Mouse (Mus musculus) ES-Bruce4 (cell line): ENCODE measurements around the gene Gm9507. TPM values are rescaled to one million over a fixed set of nuclear protein-coding genes. Genes with fewer than 3 reads are reported as not detected.

Experiments
- H3K27ac ChIP-seq: 2 replicates; pipeline ENCODE4 v1.5.1; 2012; ENCODE audit warnings: low read length, inconsistent platforms; ENCODE audit not compliant: insufficient read depth
- H3K27me3 ChIP-seq: 2 replicates; pipeline ENCODE4 v1.6.1; 2012; ENCODE audit warnings: mild to moderate bottlenecking, low read length, inconsistent platforms; ENCODE audit not compliant: control insufficient read depth, poor library complexity, insufficient read depth, severe bottlenecking
- H3K36me3 ChIP-seq: 2 replicates; pipeline ENCODE4 v1.6.1; 2012; ENCODE audit warnings: inconsistent platforms, mild to moderate bottlenecking, low read length, moderate library complexity; ENCODE audit not compliant: control insufficient read depth, poor library complexity, insufficient read depth, severe bottlenecking
- H3K4me1 ChIP-seq: one replicate; pipeline ENCODE4 v1.8.1; 2011; ENCODE audit warnings: low read length; ENCODE audit not compliant: control insufficient read depth, insufficient read depth
- H3K4me3 ChIP-seq: 2 replicates; pipeline ENCODE4 v1.5.1; 2011; ENCODE audit warnings: low read depth, mild to moderate bottlenecking, low read length
- H3K9ac ChIP-seq: 2 replicates; pipeline ENCODE4 v1.6.1; 2012; ENCODE audit warnings: low read depth, mild to moderate bottlenecking, inconsistent platforms; ENCODE audit not compliant: poor library complexity, severe bottlenecking
- H3K9me3 ChIP-seq: replicated peaks from 2 replicates; pipeline ENCODE4 v1.6.1; 2012; ENCODE audit warnings: mild to moderate bottlenecking, low read length, inconsistent platforms; ENCODE audit not compliant: control insufficient read depth, poor library complexity, insufficient read depth, severe bottlenecking
- CTCF ChIP-seq: IDR thresholded peaks from one replicate; pipeline ENCODE4 v1.8.1; 2011; ENCODE audit warnings: low read depth, low read length
- EP300 ChIP-seq: IDR thresholded peaks from 2 replicates; pipeline ENCODE4 v1.6.1; 2011; ENCODE audit warnings: low read depth, low read length; ENCODE audit not compliant: insufficient read depth
- POLR2A ChIP-seq: IDR thresholded peaks from one replicate; pipeline ENCODE4 v1.8.1; 2011; ENCODE audit warnings: low read length; ENCODE audit not compliant: insufficient read depth
- polyA plus RNA-seq: library from polyadenylated mRNA; stranded (reverse); fragments of >200 nt; gene quantifications from 2 replicates; pipeline ENCODE4 v1.2.4, GENCODE M21; 2011; ENCODE audit warnings: low read depth; ENCODE audit not compliant: missing spikeins, insufficient read depth, insufficient read length

Gene Gm9507
- polyA plus RNA-seq, 1 experiment: not detected

DNA sequence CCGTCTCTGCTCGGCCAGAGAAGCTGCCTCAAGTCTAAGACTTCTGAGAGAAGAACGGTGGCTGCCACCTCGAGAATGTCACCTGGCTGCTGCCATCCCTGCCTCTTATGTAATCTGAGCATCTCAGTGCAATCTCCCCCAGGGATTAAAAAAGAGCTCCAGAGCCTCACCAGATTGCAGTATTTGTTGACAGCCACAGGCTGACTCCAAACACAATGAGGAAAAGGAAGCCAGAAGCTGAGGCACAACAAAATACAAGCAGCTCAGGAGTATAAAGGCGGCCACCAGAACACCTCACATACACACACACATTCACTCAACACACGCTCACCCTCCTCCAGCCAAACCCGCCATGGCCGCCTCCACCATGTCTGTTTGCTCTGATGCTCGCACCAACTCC lies 24.0 kb upstream of the Gm9507 start, which contains the start of gene Krtap10-10:
Gene Krtap10-10, plus strand, starts transcription at position 301 of the 400 bp plus-strand sequence.
- no peaks in the 10 kb centered on the region for H3K4me1 ChIP-seq
- TF ChIP-seq CTCF: no peak
- no peak for TF ChIP-seq EP300
- no peak for TF ChIP-seq POLR2A
- H3K27me3 ChIP-seq: no peaks in the 10 kb centered on the region
- no peak within 1 kb of the TSS for H3K9ac ChIP-seq
- no peaks in the 10 kb centered on the region for H3K9me3 ChIP-seq
- no peaks in the 10 kb centered on the region for H3K36me3 ChIP-seq
- H3K27ac ChIP-seq: no peak within 1 kb of the TSS
- H3K4me3 ChIP-seq: peak within 1 kb of the TSS; percentile 43

DNA sequence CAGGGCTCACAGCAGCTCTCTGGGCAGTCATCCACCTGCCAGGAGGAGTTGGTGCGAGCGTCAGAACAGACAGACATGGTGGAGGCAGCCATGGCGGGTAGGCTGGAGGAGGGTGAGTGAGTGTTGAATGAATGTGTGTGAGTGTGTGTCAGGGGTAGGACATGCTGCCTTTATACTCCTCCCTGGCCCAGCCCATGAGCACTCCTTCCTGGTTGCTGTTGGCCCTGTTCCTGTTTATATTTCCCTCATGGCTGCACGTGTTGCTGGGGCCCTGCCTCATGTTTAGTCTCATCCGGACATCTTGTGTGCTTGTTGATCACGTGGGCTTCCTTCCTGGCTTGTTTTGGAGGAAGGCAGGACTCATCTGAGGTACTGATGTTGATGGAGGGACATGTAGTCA lies 15.3 kb upstream of the Gm9507 start, which contains the start of gene Krtap10-4:
Gene Krtap10-4, minus strand, starts transcription at position 145 of the 400 bp plus-strand sequence.
- no peaks in the 10 kb centered on the region for H3K4me1 ChIP-seq
- H3K36me3 ChIP-seq: no peaks in the 10 kb centered on the region
- no peak within 1 kb of the TSS for H3K27ac ChIP-seq
- H3K9me3 ChIP-seq: no peaks in the 10 kb centered on the region
- no peaks in the 10 kb centered on the region for H3K27me3 ChIP-seq
- no peak for TF ChIP-seq CTCF
- TF ChIP-seq POLR2A: no peak
- no peak for TF ChIP-seq EP300
- H3K9ac ChIP-seq: no peak within 1 kb of the TSS
- H3K4me3 ChIP-seq: no peak within 1 kb of the TSS

DNA sequence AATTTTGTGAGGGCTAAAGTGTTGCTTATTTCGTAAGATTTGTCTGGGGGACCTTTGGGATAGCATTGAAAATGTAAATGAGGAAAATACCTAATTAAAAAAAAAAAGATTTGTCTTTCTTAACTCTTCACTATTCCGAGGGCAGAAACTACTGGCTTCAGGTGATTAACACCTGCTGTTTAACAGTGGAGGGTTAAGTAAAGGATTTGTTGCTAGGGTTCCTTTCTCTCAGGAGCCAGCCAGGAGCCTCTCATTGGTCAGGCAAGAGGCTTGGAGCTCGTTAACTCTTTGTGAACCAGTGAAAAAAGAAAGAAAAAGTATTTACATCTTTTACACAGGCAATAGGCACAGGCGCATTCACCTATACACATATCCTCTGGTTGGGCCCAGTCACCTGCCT lies 7.6 kb upstream of the Gm9507 start:
- Histone ChIP-seq H3K27ac (no peak overlapping the region), H3K9me3 (no peaks in the 10 kb centered on the region), H3K27me3 (no peaks in the 10 kb centered on the region), H3K4me3 (no peak overlapping the region), H3K4me1 (no peaks in the 10 kb centered on the region), H3K36me3 (no peaks in the 10 kb centered on the region), H3K9ac (no peak overlapping the region)
- TF ChIP-seq CTCF: no peak
- TF ChIP-seq POLR2A: no peak
- no peak for TF ChIP-seq EP300

DNA sequence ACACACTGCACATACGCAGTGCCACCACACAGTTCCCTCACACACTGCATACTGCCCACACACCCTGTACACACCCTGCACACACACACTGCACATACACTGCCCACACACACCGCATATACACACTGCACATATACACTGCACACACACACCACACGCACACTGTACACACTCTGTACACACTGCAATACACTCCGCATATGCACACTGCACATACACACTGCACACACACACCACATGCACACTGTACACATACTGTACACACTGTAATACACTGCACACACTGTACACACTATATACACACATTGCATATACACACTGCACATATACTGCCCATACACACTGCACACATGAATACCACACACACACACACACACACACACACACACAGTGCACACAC lies 6.9 kb upstream of the Gm9507 start:
- TF ChIP-seq EP300 (no peak), POLR2A (no peak), CTCF (no peak)
- no peak overlapping the region for H3K27ac ChIP-seq
- no peak overlapping the region for H3K9ac ChIP-seq
- H3K4me3 ChIP-seq: no peak overlapping the region
- H3K9me3 ChIP-seq: no peaks in the 10 kb centered on the region
- no peaks in the 10 kb centered on the region for H3K36me3 ChIP-seq
- H3K27me3 ChIP-seq: no peaks in the 10 kb centered on the region
- H3K4me1 ChIP-seq: no peaks in the 10 kb centered on the region

DNA sequence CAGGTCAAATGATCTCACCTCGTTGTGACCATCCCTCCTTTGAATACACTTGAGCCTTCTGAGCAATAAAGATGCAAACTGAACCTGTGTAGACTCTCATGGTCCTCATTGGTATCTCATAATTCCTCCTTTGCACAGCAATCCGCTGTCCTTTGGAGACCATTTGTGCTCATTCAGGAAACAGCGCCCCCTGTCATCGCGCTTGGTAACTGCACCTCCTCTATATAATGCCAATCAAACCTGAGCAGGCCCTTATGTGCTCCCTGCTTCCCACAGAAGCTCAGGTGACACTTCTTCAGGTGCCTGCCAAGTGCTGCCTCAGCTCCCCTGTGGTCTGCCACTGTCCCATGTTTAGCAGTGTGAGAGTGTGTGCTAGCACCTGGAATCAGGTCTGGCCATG lies 3.9 kb upstream of the Gm9507 start:
- Histone ChIP-seq H3K9me3 (no peaks in the 10 kb centered on the region), H3K4me1 (no peaks in the 10 kb centered on the region), H3K27ac (no peak overlapping the region), H3K36me3 (no peaks in the 10 kb centered on the region), H3K27me3 (no peaks in the 10 kb centered on the region), H3K9ac (no peak overlapping the region), H3K4me3 (no peak overlapping the region)
- TF ChIP-seq CTCF (peak; percentile 51), EP300 (no peak), POLR2A (no peak)

DNA sequence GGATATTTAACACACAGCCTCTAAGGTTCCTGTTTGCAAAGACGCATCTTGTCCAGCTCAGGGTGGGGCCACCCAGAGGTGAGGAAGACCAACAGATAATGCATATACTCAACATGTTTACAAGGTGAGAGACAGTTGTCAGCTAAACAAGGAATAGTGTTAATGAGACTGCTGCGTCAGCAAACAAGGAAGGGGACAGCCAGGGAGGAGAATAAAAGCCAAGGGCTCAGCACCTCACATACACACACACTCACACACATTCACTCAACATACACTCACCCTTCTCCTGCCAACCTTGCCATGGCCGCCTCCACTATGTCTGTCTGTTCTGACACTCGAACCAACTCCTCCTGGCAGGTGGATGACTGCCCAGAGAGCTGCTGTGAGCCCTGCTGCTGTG lies 2.7 kb upstream of the Gm9507 start, which contains the start of gene Gm2696:
Gene Gm2696, plus strand, starts transcription at position 301 of the 400 bp plus-strand sequence.
- Histone ChIP-seq H3K9me3 (peaks cover 8% of the 10 kb centered on the region), H3K9ac (no peak within 1 kb of the TSS), H3K4me3 (no peak within 1 kb of the TSS), H3K36me3 (no peaks in the 10 kb centered on the region), H3K27me3 (no peaks in the 10 kb centered on the region), H3K27ac (no peak within 1 kb of the TSS), H3K4me1 (no peaks in the 10 kb centered on the region)
- no peak for TF ChIP-seq CTCF
- TF ChIP-seq POLR2A: no peak
- no peak for TF ChIP-seq EP300
